Mouse (Mus musculus) heart, adult 2 months (tissue): Measurements from ENCODE around the gene Oxct2a. TPM values are rescaled to one million over a fixed set of nuclear protein-coding genes. Genes with fewer than 3 reads are reported as not detected.

ENCODE experiments used
- DNase-seq, 2 experiments: peaks; one replicate each; pipeline ENCODE4 v3.0.0; 2021
- H3K27ac ChIP-seq: fragments of 200-600 bp; 2 replicates; pipeline ENCODE4 v1.8.1; 2022
- H3K27me3 ChIP-seq: fragments of 200-500 bp; 2 replicates; pipeline ENCODE4 v1.6.1; 2012; ENCODE audit warnings: mild to moderate bottlenecking, low read length, inconsistent platforms, mixed read lengths; ENCODE audit not compliant: control insufficient read depth, insufficient read depth
- H3K36me3 ChIP-seq: fragments of 200-500 bp; 2 replicates; pipeline ENCODE4 v1.6.1; 2012; ENCODE audit warnings: low read length, inconsistent platforms; ENCODE audit not compliant: control insufficient read depth, insufficient read depth
- H3K4me1 ChIP-seq: fragments of 200-500 bp; 2 replicates; pipeline ENCODE4 v1.6.1; 2011; ENCODE audit warnings: low read length; ENCODE audit not compliant: control insufficient read depth, insufficient read depth
- H3K4me3 ChIP-seq: fragments of 200-600 bp; 2 replicates; pipeline ENCODE4 v1.8.1; 2022
- H3K79me2 ChIP-seq: fragments of 200-500 bp; replicated peaks from 2 replicates; pipeline ENCODE4 v1.6.1; 2012; ENCODE audit warnings: mild to moderate bottlenecking, inconsistent platforms, low read length, moderate library complexity, mixed read lengths; ENCODE audit not compliant: control insufficient read depth, insufficient read depth
- H3K9ac ChIP-seq: fragments of 200-500 bp; 2 replicates; pipeline ENCODE4 v1.6.1; 2012; ENCODE audit warnings: low read depth, mild to moderate bottlenecking, control low read depth, inconsistent platforms, low read length, mixed read lengths
- CTCF ChIP-seq: fragments of 200-600 bp; IDR thresholded peaks from 2 replicates; pipeline ENCODE4 v1.8.1; 2022; ENCODE audit warnings: antibody characterized with exemption, mild to moderate bottlenecking, moderate library complexity
- EP300 ChIP-seq: fragments of 200-500 bp; IDR thresholded peaks from 2 replicates; pipeline ENCODE4 v1.6.1; 2011; ENCODE audit warnings: low read depth, low read length, control low read depth; ENCODE audit not compliant: insufficient read depth
- POLR2A ChIP-seq: fragments of 200-500 bp; IDR thresholded peaks from 2 replicates; pipeline ENCODE4 v1.6.1; 2011; ENCODE audit warnings: mild to moderate bottlenecking, low read depth, low read length, control low read depth; ENCODE audit not compliant: insufficient read depth
- WGBS: fragments of 180-500 bp; shearing (Covaris S2); methylation state at CpG from one replicate; pipeline ENCODE4 v1.1.7; 2018; 5-methylcytosine and 5-hydroxymethylcytosine counted together
- intact Hi-C: fragments of 180-260 bp; cut with DNase I; formaldehyde crosslinking; loops from one replicate; pipeline ENCODE4 v1.15.1; 2025
- polyA plus RNA-seq: library from polyadenylated mRNA; depleted of rRNA; stranded (reverse); fragments of >200 nt; gene quantifications from 2 replicates; pipeline ENCODE4 v1.2.3, GENCODE M21; 2012; rRNA removed
- total RNA-seq, 2 experiments: library from RNA; stranded (reverse); gene quantifications; 2 replicates each; pipeline ENCODE4 v1.2.3; 2021

The Oxct2a gene
- total and polyA plus RNA-seq, 3 experiments: 0.06 TPM; not detected in 2

GRCm38 (mm10) chr4:123282500-123282899 is 40.9 kb downstream of the Oxct2a start:
- Histone ChIP-seq H3K27ac (peak overlapping the region; percentile 69), H3K27me3 (no peaks in the 10 kb centered on the region), H3K79me2 (no peaks in the 10 kb centered on the region), H3K9ac (peak overlapping the region; percentile 65; the same call in 1 of the 2 replicates), H3K4me3 (peak overlapping the region; percentile 57), H3K36me3 (peaks cover 4% of the 10 kb centered on the region), H3K4me1 (peaks cover 4% of the 10 kb centered on the region; the same call in 1 of the 2 replicates)
- intact Hi-C loops: no loop called here
- peak; percentile 93 for DNase-seq
- peak; percentile 68 for TF ChIP-seq POLR2A
- TF ChIP-seq CTCF: no peak; the same call in none of the 2 replicates
- TF ChIP-seq EP300: 0 out of 2 replicates have a peak, but pooled peaks have one; percentile 19
- under 1% methylated on average over 25 of the region's 25 CpGs for WGBS

- TF ChIP-seq CTCF: no peak
- no peak for TF ChIP-seq EP300
- TF ChIP-seq POLR2A: no peak
- Histone ChIP-seq H3K27me3 (no peaks in the 10 kb centered on the region), H3K36me3 (no peaks in the 10 kb centered on the region), H3K79me2 (no peaks in the 10 kb centered on the region), H3K27ac (no peak overlapping the region), H3K4me1 (peaks cover 3% of the 10 kb centered on the region; the same call in 1 of the 2 replicates), H3K4me3 (no peak overlapping the region), H3K9ac (no peak overlapping the region)
- DNase-seq: no peak
- intact Hi-C loops: no loop called here
- 56% methylated on average over 3 of the region's 3 CpGs for WGBS
Observed at GRCm38 (mm10) chr4:123280117-123280516, 43.3 kb downstream of the Oxct2a start.

Other genes starting within 250 kb of the Oxct2a start
- gene Bmp8b, start 218.5 kb downstream of the Oxct2a start, total RNA-seq: not detected
- gene Bmp8b, start 218.5 kb downstream of the Oxct2a start, polyA plus RNA-seq: not detected in 2 replicates
- gene Oxct2b, start 207.4 kb downstream of the Oxct2a start, total RNA-seq: not detected
- 0.10 and 0.12 TPM in 2 replicates for gene Oxct2b, start 207.4 kb downstream of the Oxct2a start, polyA plus RNA-seq
- 10 to 100 TPM; 23.6 to 23.8 TPM for gene Ppie, start 183.7 kb downstream of the Oxct2a start, total RNA-seq
- 14.4 and 18.7 TPM in 2 replicates for gene Ppie, start 183.7 kb downstream of the Oxct2a start, polyA plus RNA-seq
- under 1 TPM; 0.09 to 0.10 TPM for gene Hpcal4, start 140.4 kb downstream of the Oxct2a start, total RNA-seq
- gene Hpcal4, start 140.4 kb downstream of the Oxct2a start, polyA plus RNA-seq: 0.35 and 0.38 TPM in 2 replicates
- 10 to 100 TPM; 50.8 to 57.6 TPM for gene Nt5c1a, start 122.1 kb downstream of the Oxct2a start, total RNA-seq
- gene Nt5c1a, start 122.1 kb downstream of the Oxct2a start, polyA plus RNA-seq: 19.6 and 41.6 TPM in 2 replicates
- 10 to 100 TPM; 15.8 to 16.5 TPM for gene Heyl, start 90.1 kb downstream of the Oxct2a start, total RNA-seq
- gene Heyl, start 90.1 kb downstream of the Oxct2a start, polyA plus RNA-seq: 16.8 and 21.3 TPM in 2 replicates
- 100 to 1,000 TPM; 336 to 376 TPM for gene Pabpc4, start 61.3 kb downstream of the Oxct2a start, total RNA-seq
- gene Pabpc4, start 61.3 kb downstream of the Oxct2a start, polyA plus RNA-seq: 207 and 299 TPM in 2 replicates
- gene Bmp8a, start 19.6 kb upstream of the Oxct2a start, total RNA-seq: not detected
- gene Bmp8a, start 19.6 kb upstream of the Oxct2a start, polyA plus RNA-seq: not detected in 2 replicates